Mouse (Mus musculus) neural tube, postnatal 0 days (tissue): Measurements from ENCODE around the gene Grk2. TPM values are rescaled to one million over a fixed set of nuclear protein-coding genes. Genes with fewer than 3 reads are reported as not detected.

Experiments used
- microRNA-seq: library from miRNA; unstranded; fragments of <30 nt; microRNA quantifications from one replicate; pipeline ENCODE4, GENCODE M21; 2016
- polyA plus RNA-seq: library from polyadenylated mRNA; unstranded; fragments of >200 nt; fragmentation: Nextera tagmentation; extraction: Ambion mirVana; gene quantifications from 2 replicates; pipeline ENCODE4 v1.2.1, GENCODE M21; 2015

Gene Grk2
- polyA plus RNA-seq, result 37.0 and 46.2 TPM in 2 replicates

DNA sequence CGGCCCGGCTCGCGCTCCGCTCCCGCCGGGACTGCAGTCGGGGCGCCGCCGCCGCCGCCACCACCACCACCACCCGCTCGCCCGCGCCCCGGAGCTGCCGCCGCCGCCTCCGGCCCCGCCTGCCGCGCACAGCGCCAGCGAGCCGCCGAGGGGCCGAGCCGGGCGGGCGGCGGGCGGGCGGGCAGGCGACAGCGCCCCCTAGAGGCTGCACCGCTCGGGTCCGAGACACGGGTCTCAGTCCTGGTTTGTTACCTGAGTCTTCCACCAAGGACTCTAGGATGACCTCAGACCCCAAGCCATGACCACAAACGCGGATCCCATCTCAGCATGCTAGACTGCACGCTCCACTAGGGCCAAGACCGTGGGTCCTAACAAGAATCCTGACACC, at the start of gene Grk2:
Gene Grk2 (minus strand): TSS at position 33 of the 388 bp plus-strand sequence.

DNA sequence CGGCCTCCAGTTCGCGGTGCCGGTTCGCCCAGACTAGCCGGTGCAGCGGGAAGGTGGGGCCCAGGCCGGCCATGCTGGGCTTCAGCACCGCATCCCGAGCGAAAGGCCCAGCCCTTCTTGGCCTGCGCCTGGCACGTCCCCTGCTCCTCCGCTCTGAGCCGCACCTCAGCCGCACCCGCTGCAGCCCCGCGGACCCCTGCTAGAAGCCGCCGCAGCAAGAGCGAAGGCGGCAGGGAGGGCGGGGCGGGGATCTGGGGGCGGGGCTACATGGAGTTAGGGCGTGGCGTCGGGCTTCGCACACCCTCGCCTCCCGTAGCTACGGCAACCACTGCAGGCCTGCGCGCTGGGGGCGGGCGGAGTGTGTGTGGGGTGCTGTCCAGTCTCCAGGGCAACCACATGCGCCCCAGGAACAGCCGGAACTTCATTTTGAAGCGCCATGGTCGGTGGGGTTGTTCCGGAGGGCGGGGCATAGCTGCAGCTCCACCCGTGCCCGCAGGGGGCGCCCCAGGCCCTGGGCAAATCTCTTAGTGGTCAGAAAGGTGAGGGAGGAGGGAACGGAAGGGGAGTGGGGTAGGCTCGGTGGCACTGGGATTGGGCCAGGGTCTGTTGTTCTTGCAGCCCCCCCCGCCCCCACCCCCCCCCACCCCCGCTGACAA, 23.0 kb downstream of the Grk2 start, which contains the start of gene Ankrd13d:
Gene Ankrd13d (minus strand): TSS at position 240 of the 656 bp plus-strand sequence.

DNA sequence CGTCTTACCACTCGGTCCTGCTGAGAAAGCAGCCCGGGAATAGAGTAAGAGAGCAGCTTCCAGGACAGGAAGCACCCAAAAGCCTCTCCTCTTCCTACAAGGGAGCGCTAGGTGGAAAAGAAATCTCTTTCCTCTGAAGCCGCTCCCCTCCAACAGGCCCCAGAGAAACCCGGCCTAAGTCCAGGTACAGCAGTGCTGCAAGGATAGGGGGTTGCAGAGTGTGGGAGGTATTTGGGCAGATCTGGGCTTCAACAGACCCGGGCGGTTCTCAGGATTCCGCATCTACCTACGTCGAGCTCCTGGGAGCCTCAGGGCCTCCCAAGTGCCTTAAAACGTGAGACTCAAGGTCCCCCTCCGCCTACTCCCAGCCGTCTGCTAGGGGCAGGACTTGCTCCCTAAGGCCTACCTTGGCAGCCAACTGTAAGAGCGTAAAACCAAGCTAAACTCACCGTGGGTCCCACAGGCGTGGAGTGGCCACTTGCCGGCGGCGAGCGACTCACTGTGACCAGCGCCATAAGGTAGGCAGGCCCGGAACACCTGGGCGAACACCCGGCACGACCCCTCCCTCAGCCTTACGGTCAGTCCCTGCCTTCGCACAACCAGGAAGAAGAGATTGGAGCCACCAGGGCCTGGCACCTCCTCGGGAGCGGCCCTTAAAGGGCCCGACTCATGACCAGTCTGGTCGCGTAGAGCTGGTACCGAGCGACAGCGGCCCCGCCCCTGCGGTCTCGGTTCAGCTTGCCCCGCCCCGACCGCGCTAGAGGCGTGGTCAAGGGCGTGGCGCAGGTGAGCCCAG, 37.3 kb downstream of the Grk2 start, which contains the start of gene Ssh3:
Gene Ssh3 (minus strand): TSS at position 615 of the 796 bp plus-strand sequence.

Small RNA genes within 50 kb of the gene (microRNA-seq; reads per million reads assigned to microRNA genes)
- 0.87 reads per million for gene Mir6985

Other genes starting within 250 kb of the Grk2 start
- not detected in 2 replicates for gene Gstp3, start 246.7 kb downstream of the Grk2 start, polyA plus RNA-seq
- gene Cabp2, start 224.6 kb downstream of the Grk2 start, polyA plus RNA-seq, result not detected in 2 replicates
- gene Cdk2ap2, start 209.0 kb downstream of the Grk2 start, polyA plus RNA-seq, result 74.2 and 77.2 TPM in 2 replicates
- gene Pitpnm1, start 206.2 kb downstream of the Grk2 start, polyA plus RNA-seq, result 90.8 and 110 TPM in 2 replicates
- gene Aip, start 180.4 kb downstream of the Grk2 start, polyA plus RNA-seq, result 103 and 106 TPM in 2 replicates
- gene Gpr152, start 166.4 kb downstream of the Grk2 start, polyA plus RNA-seq, result not detected in 2 replicates
- gene Cabp4, start 162.2 kb downstream of the Grk2 start, polyA plus RNA-seq, result 0.26 and 0.76 TPM in 2 replicates
- 94.3 and 112 TPM in 2 replicates for gene Coro1b, start 157.6 kb downstream of the Grk2 start, polyA plus RNA-seq
- gene Ptprcap, start 152.6 kb downstream of the Grk2 start, polyA plus RNA-seq, result 0.70 TPM in 1 of 2 replicates, not detected in the other
- 41.9 and 53.4 TPM in 2 replicates for gene Rps6kb2, start 142.9 kb downstream of the Grk2 start, polyA plus RNA-seq
- 6.2 and 6.6 TPM in 2 replicates for gene Carns1, start 130.7 kb downstream of the Grk2 start, polyA plus RNA-seq
- gene Tbc1d10c, start 114.9 kb downstream of the Grk2 start, polyA plus RNA-seq, result 1.2 and 1.6 TPM in 2 replicates
- gene Ppp1ca, start 114.2 kb downstream of the Grk2 start, polyA plus RNA-seq, result 572 and 576 TPM in 2 replicates
- gene Rad9a, start 104.6 kb downstream of the Grk2 start, polyA plus RNA-seq, result 14.9 and 15.7 TPM in 2 replicates
- gene Clcf1, start 92.0 kb downstream of the Grk2 start, polyA plus RNA-seq, result 1.2 and 1.3 TPM in 2 replicates
- not detected in 2 replicates for gene AC109138.7, start 91.9 kb downstream of the Grk2 start, polyA plus RNA-seq
- gene Pold4, start 74.3 kb downstream of the Grk2 start, polyA plus RNA-seq, result 32.9 and 33.0 TPM in 2 replicates
- gene Ssh3, start 37.0 kb downstream of the Grk2 start, polyA plus RNA-seq, result 18.8 and 24.1 TPM in 2 replicates
- 85.0 and 93.2 TPM in 2 replicates for gene Ankrd13d, start 23.1 kb downstream of the Grk2 start, polyA plus RNA-seq
- 21.2 and 22.8 TPM in 2 replicates for gene Kdm2a, start 92.1 kb upstream of the Grk2 start, polyA plus RNA-seq
- gene Rhod, start 133.2 kb upstream of the Grk2 start, polyA plus RNA-seq, result 5.2 and 10.4 TPM in 2 replicates
- gene Syt12, start 171.2 kb upstream of the Grk2 start, polyA plus RNA-seq, result 16.4 and 16.9 TPM in 2 replicates
- not detected in 2 replicates for gene 2010003K11Rik, start 192.4 kb upstream of the Grk2 start, polyA plus RNA-seq
- gene Pcx, start 204.2 kb upstream of the Grk2 start, polyA plus RNA-seq, result 31.5 and 38.5 TPM in 2 replicates